Mouse (Mus musculus) cortical plate, adult 2 months (tissue): ENCODE measurements around the gene Gramd1b.

Experiments
- CTCF ChIP-seq: fragments of 200-500 bp; IDR thresholded peaks from 2 replicates; pipeline ENCODE4 v1.5.1; 2011; ENCODE audit warnings: mild to moderate bottlenecking, control low read depth, low read length; ENCODE audit not compliant: insufficient read depth; ENCODE audit errors: extremely low read depth
- POLR2A ChIP-seq: fragments of 200-500 bp; IDR thresholded peaks from 2 replicates; pipeline ENCODE4 v1.6.1; 2011; ENCODE audit warnings: mild to moderate bottlenecking, low read length, control low read depth; ENCODE audit not compliant: insufficient read depth; ENCODE audit errors: extremely low read depth

- TF ChIP-seq POLR2A (no peak), CTCF (no peak)
These were observed 282.1 kb downstream of the Gramd1b start for GRCm38 (mm10) chr9:40249106-40249505.
